Mouse (Mus musculus) limb, embryonic 14.5 days (tissue): ENCODE data around the gene Spta1. TPM values are rescaled to one million over a fixed set of nuclear protein-coding genes. Genes with fewer than 3 reads are reported as not detected.

Source experiments
- ATAC-seq: fragments of 200-750 bp; cut with Nextera tagmentation; 2 replicates; pipeline ENCODE4 v1.8.0; 2017; ENCODE audit warnings: low read depth, moderate number of reproducible peaks, moderate TSS enrichment; ENCODE audit not compliant: low FRiP score
- DNase-seq: peaks from one replicate; pipeline ENCODE4 v3.0.0-alpha.2; 2015; ENCODE audit warnings: low spot score
- H3K27ac ChIP-seq: fragments of 300-500 bp; sonication (generic); replicated peaks from 2 replicates; pipeline ENCODE4 v1.5.1; 2014; ENCODE audit warnings: low read depth, mild to moderate bottlenecking, low read length, moderate library complexity, mixed read lengths
- H3K27me3 ChIP-seq: fragments of 300-500 bp; sonication (generic); 2 replicates; pipeline ENCODE4 v1.6.1; 2014; ENCODE audit warnings: low read length, mixed read lengths; ENCODE audit not compliant: control insufficient read depth, insufficient read depth
- H3K36me3 ChIP-seq: fragments of 300-500 bp; sonication (generic); 2 replicates; pipeline ENCODE4 v1.6.1; 2014; ENCODE audit warnings: mild to moderate bottlenecking, low read length, moderate library complexity, mixed read lengths; ENCODE audit not compliant: control insufficient read depth, insufficient read depth
- H3K4me1 ChIP-seq: fragments of 300-500 bp; sonication (generic); 2 replicates; pipeline ENCODE4 v1.6.1; 2014; ENCODE audit warnings: antibody characterized with exemption, low read length, mixed read lengths; ENCODE audit not compliant: control insufficient read depth, insufficient read depth
- H3K4me2 ChIP-seq: fragments of 300-500 bp; sonication (generic); replicated peaks from 2 replicates; pipeline ENCODE4 v1.6.1; 2014; ENCODE audit warnings: low read depth, mild to moderate bottlenecking, low read length, moderate library complexity; ENCODE audit not compliant: severe bottlenecking
- H3K4me3 ChIP-seq: fragments of 300-500 bp; sonication (generic); replicated peaks from 2 replicates; pipeline ENCODE4 v1.5.1; 2014; ENCODE audit warnings: low read length
- H3K9ac ChIP-seq: fragments of 300-500 bp; sonication (generic); 2 replicates; pipeline ENCODE4 v1.6.1; 2014; ENCODE audit warnings: mild to moderate bottlenecking, low read depth, low read length, moderate library complexity; ENCODE audit not compliant: severe bottlenecking
- H3K9me3 ChIP-seq: fragments of 300-500 bp; sonication (generic); 2 replicates; pipeline ENCODE4 v1.6.1; 2016; ENCODE audit warnings: low read length; ENCODE audit not compliant: control insufficient read depth
- POLR2A ChIP-seq: fragments of 200-500 bp; IDR thresholded peaks from 2 replicates; pipeline ENCODE4 v1.8.0; 2012; ENCODE audit warnings: inconsistent platforms, mild to moderate bottlenecking, moderate library complexity, borderline replicate concordance; ENCODE audit not compliant: insufficient read depth, insufficient read length; ENCODE audit errors: extremely low read depth
- WGBS: fragments of 180-500 bp; shearing (Covaris S2); extraction: QIAGEN DNeasy Blood & Tissue Kit; methylation state at CpG from one replicate; pipeline ENCODE4 v1.1.7; 2014; 5-methylcytosine and 5-hydroxymethylcytosine counted together
- polyA plus RNA-seq, 2 experiments: library from polyadenylated mRNA; depleted of rRNA in 1 of 2; stranded (reverse) in 1 of 2; unstranded in 1 of 2; fragments of >200 nt; fragmentation: Nextera tagmentation in 1 of 2; extraction: Ambion mirVana in 1 of 2; gene quantifications; 2 replicates each; pipeline versions ENCODE4 v1.2.1 to v1.2.3; 2012 to 2014

Spta1 gene
- polyA plus RNA-seq (2012; rRNA removed): 0.09 and 0.19 TPM in 2 replicates
- polyA plus RNA-seq (2014; fragmentation: Nextera tagmentation; extraction: Ambion mirVana): 0.19 and 0.34 TPM in 2 replicates

DNA sequence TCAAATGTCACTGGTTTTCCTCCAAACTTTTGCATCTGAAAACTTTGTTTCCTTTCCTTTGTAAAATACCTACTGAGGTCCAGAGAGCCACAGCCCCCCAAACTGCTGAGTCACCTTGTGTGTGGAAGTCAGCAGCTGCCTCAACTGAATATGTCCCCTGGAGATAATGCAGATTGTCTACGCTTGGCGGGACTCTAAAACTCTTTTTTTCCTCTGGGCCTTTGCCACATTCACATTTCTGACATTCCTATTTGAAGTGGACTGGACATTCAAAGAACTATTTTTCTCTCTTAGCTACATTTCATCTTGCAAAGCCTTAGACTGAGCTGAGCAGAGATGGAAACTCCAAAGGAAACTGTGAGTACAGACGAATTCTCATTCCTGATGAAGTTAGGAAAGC lies at the start of gene Spta1:
Gene Spta1 (plus strand): TSS at position 172 of the 400 bp plus-strand sequence.
- Histone ChIP-seq H3K4me1 (no peaks in the 10 kb centered on the region), H3K9ac (no peak within 1 kb of the TSS), H3K9me3 (no peaks in the 10 kb centered on the region), H3K27ac (no peak within 1 kb of the TSS), H3K4me2 (no peak within 1 kb of the TSS), H3K36me3 (no peaks in the 10 kb centered on the region), H3K27me3 (no peaks in the 10 kb centered on the region), H3K4me3 (no peak within 1 kb of the TSS)
- no peak for ATAC-seq
- no peak for DNase-seq
- WGBS: 52% methylated on average over 3 of the region's 3 CpGs
- no peak for TF ChIP-seq POLR2A

- Histone ChIP-seq H3K9ac (no peak within 1 kb of the TSS), H3K27ac (no peak within 1 kb of the TSS), H3K4me3 (no peak within 1 kb of the TSS), H3K4me2 (no peak within 1 kb of the TSS), H3K9me3 (no peaks in the 10 kb centered on the region), H3K4me1 (no peaks in the 10 kb centered on the region), H3K27me3 (no peaks in the 10 kb centered on the region), H3K36me3 (no peaks in the 10 kb centered on the region)
- no peak for ATAC-seq
- WGBS: 75% methylated on average over 3 of the region's 3 CpGs
- no peak for TF ChIP-seq POLR2A
- no peak for DNase-seq
Observed at GRCm38 (mm10) chr1:174131217-174131616, 41.4 kb upstream of the Spta1 start, which contains the start of gene Olfr424. Olfr424 (plus strand) TSS chr1:174131517.

- 69% methylated on average over 3 of the region's 3 CpGs for WGBS
- no peaks in the 10 kb centered on the region for H3K4me1 ChIP-seq
- H3K4me3 ChIP-seq: no peak overlapping the region
- TF ChIP-seq POLR2A: no peak
- ATAC-seq: no peak
- H3K36me3 ChIP-seq: no peaks in the 10 kb centered on the region
- no peaks in the 10 kb centered on the region for H3K9me3 ChIP-seq
- H3K27me3 ChIP-seq: no peaks in the 10 kb centered on the region
- H3K9ac ChIP-seq: no peak overlapping the region
- no peak for DNase-seq
- no peak overlapping the region for H3K4me2 ChIP-seq
- no peak overlapping the region for H3K27ac ChIP-seq
Observed at GRCm38 (mm10) chr1:174131999-174132398, 40.6 kb upstream of the Spta1 start.

DNA sequence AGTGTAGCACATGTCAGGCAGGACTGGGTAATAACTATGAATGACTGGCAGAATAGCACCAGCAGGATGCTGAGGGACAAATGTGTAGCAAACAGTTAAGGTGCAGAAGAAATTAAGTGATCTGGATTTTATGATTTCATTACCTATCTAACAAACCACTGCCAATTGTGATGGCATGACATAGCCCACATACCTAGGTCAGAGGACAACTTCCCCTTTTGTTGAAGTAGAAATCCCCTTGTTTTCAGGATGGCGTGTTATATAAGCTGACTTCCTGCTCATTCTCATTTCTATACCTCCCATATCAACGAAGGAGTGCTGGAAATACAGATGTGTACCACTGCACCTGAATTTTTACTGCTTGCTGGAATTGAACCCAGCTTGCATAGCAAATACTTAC lies 31.2 kb upstream of the Spta1 start:
- Histone ChIP-seq H3K9me3 (no peaks in the 10 kb centered on the region), H3K4me1 (no peaks in the 10 kb centered on the region)

GRCm38 (mm10) chr1:174146696-174147095 lies 25.9 kb upstream of the Spta1 start:
- no peaks in the 10 kb centered on the region for H3K27me3 ChIP-seq
- DNase-seq (no peak), ATAC-seq (no peak)
- no peaks in the 10 kb centered on the region for H3K4me1 ChIP-seq
- H3K9me3 ChIP-seq: no peaks in the 10 kb centered on the region
- WGBS: 86% methylated on average over 1 of the region's 1 CpGs
- H3K4me2 ChIP-seq: no peak overlapping the region
- H3K36me3 ChIP-seq: no peaks in the 10 kb centered on the region
- H3K9ac ChIP-seq: no peak overlapping the region
- H3K4me3 ChIP-seq: no peak overlapping the region
- no peak for TF ChIP-seq POLR2A
- no peak overlapping the region for H3K27ac ChIP-seq

More for the DNA sequence above, 31.2 kb upstream of the Spta1 start:
- TF ChIP-seq POLR2A: no peak
- no peak for ATAC-seq
- H3K27me3 ChIP-seq: no peaks in the 10 kb centered on the region
- WGBS: 68% methylated on average over 2 of the region's 2 CpGs
- H3K27ac ChIP-seq: no peak overlapping the region
- no peak overlapping the region for H3K9ac ChIP-seq
- no peaks in the 10 kb centered on the region for H3K36me3 ChIP-seq
- DNase-seq: no peak
- no peak overlapping the region for H3K4me2 ChIP-seq
- H3K4me3 ChIP-seq: no peak overlapping the region

- no peak overlapping the region for H3K4me3 ChIP-seq
- ATAC-seq (no peak), DNase-seq (no peak)
- 83% methylated on average over 2 of the region's 2 CpGs for WGBS
- H3K4me2 ChIP-seq: no peak overlapping the region
- no peak for TF ChIP-seq POLR2A
- no peaks in the 10 kb centered on the region for H3K9me3 ChIP-seq
- H3K4me1 ChIP-seq: no peaks in the 10 kb centered on the region
- H3K27me3 ChIP-seq: no peaks in the 10 kb centered on the region
- no peak overlapping the region for H3K27ac ChIP-seq
- H3K9ac ChIP-seq: no peak overlapping the region
- no peaks in the 10 kb centered on the region for H3K36me3 ChIP-seq
Observed at GRCm38 (mm10) chr1:174149289-174149688, 23.3 kb upstream of the Spta1 start.
